Comparison of ENCODE assay signal across 12 mouse cellular contexts in genomic region chr10:129549354-129549753, GRCm38 (mm10). TPM values are rescaled to one million over a fixed set of nuclear protein-coding genes. Genes with fewer than 3 reads are reported as not detected.
DNase-seq lines count a peak whose midpoint lies in the region; ATAC-seq lines count a peak whose summit lies in the region.
"Had no signal": no experiment of that assay in that cellular context is flagged by ENCODE, and none has a peak within 500 bp of the region (broad histone marks: within the 10 kb centered on the region; RNA-seq: fewer than 3 reads in every experiment).

No protein-coding gene starts in this region.

- WGBS in limb, embryonic 11.5 days, result 62% methylated on average over 1 of the region's 1 CpGs
- WGBS in limb, embryonic 10.5 days, result 45% methylated on average over 1 of the region's 1 CpGs
- 41% methylated on average over 1 of the region's 1 CpGs for WGBS in embryonic facial prominence, embryonic 11.5 days

- no peaks in the 10 kb centered on the region for H3K36me3 ChIP-seq in limb, embryonic 11.5 days (ENCODE audit: control insufficient read depth, insufficient read depth, low read length)
- H3K36me3 ChIP-seq in limb, embryonic 10.5 days, result no peaks in the 10 kb centered on the region
- H3K36me3 ChIP-seq in embryonic facial prominence, embryonic 11.5 days (replicated peaks; ENCODE audit: control insufficient read depth, insufficient read depth, low read depth, low read length), result no peaks in the 10 kb centered on the region

- no peaks in the 10 kb centered on the region for H3K27me3 ChIP-seq in limb, embryonic 11.5 days (ENCODE audit: control insufficient read depth, insufficient read depth, low read length)
- no peaks in the 10 kb centered on the region for H3K27me3 ChIP-seq in limb, embryonic 10.5 days (ENCODE audit: low read depth, poor library complexity, severe bottlenecking)
- no peaks in the 10 kb centered on the region for H3K27me3 ChIP-seq in embryonic facial prominence, embryonic 11.5 days (ENCODE audit: control insufficient read depth, insufficient read depth, low read length)

- H3K9ac ChIP-seq in limb, embryonic 11.5 days (ENCODE audit: low read length), result no peak overlapping the region
- no peak overlapping the region for H3K9ac ChIP-seq in embryonic facial prominence, embryonic 11.5 days (replicated peaks; ENCODE audit: low read length)

- H3K4me2 ChIP-seq in limb, embryonic 11.5 days (ENCODE audit: low read depth, severe bottlenecking), result no peak overlapping the region
- H3K4me2 ChIP-seq in embryonic facial prominence, embryonic 11.5 days (ENCODE audit: low read depth, low read length), result no peak overlapping the region

- H3K9me3 ChIP-seq in limb, embryonic 11.5 days (ENCODE audit: control insufficient read depth, low read length), result peaks cover 1% of the 10 kb centered on the region; the same call in 1 of the 2 replicates
- no peaks in the 10 kb centered on the region for H3K9me3 ChIP-seq in limb, embryonic 10.5 days (replicated peaks)
- H3K9me3 ChIP-seq in embryonic facial prominence, embryonic 11.5 days (replicated peaks; ENCODE audit: control insufficient read depth, low read length), result no peaks in the 10 kb centered on the region

- H3K27ac ChIP-seq in limb, embryonic 11.5 days (replicated peaks; ENCODE audit: low read depth, low read length), result no peak overlapping the region
- no peak overlapping the region for H3K27ac ChIP-seq in limb, embryonic 10.5 days
- H3K27ac ChIP-seq in embryonic facial prominence, embryonic 11.5 days (replicated peaks; ENCODE audit: low read depth, low read length), result no peak overlapping the region

- ATAC-seq in limb, embryonic 11.5 days (ENCODE audit: insufficient number of reproducible peaks, low FRiP score, low TSS enrichment, low read depth), result 0 out of 2 replicates have a peak, but pooled peaks have one; percentile 60
- ATAC-seq in embryonic facial prominence, embryonic 11.5 days (replicated peaks; ENCODE audit: insufficient number of reproducible peaks, low FRiP score, low TSS enrichment, low read depth), result peak; percentile 56; the same call in 1 of the 2 replicates

- H3K4me1 ChIP-seq in limb, embryonic 11.5 days (ENCODE audit: control insufficient read depth, insufficient read depth, low read length), result no peaks in the 10 kb centered on the region
- no peaks in the 10 kb centered on the region for H3K4me1 ChIP-seq in limb, embryonic 10.5 days
- H3K4me1 ChIP-seq in embryonic facial prominence, embryonic 11.5 days (ENCODE audit: control insufficient read depth, insufficient read depth, low read length), result no peaks in the 10 kb centered on the region

- peak; percentile 0 for DNase-seq in cerebellum, adult 9-10 months
- no peak for DNase-seq in cerebellum, adult 9-11 months
- no peak for DNase-seq in limb, embryonic 11.5 days (ENCODE audit: low spot score)
- no peak for DNase-seq in limb, embryonic 10.5 days (ENCODE audit: low spot score)
- peak; percentile 17 for DNase-seq in embryonic facial prominence, embryonic 11.5 days (ENCODE audit: low spot score)
- DNase-seq in retina, embryonic 14.5 days (ENCODE audit: low spot score), result peak; percentile 67
- no peak for DNase-seq in adrenal gland, adult 2 months
- no peak for DNase-seq in thymus, postnatal 25 days

- no peak overlapping the region for H3K4me3 ChIP-seq in limb, embryonic 11.5 days (ENCODE audit: low read depth, low read length)
- H3K4me3 ChIP-seq in limb, embryonic 10.5 days, result no peak overlapping the region
- no peak overlapping the region for H3K4me3 ChIP-seq in embryonic facial prominence, embryonic 11.5 days (ENCODE audit: low read depth, low read length)
- H3K4me3 ChIP-seq: erythroblast, embryonic 14.5 days had no signal

RNA-seq across cellular contexts. Expression of gene Olfr792, which starts 10.4 kb away (rescaled TPM):
- not detected in 2 replicates for polyA plus RNA-seq in limb, embryonic 11.5 days (2014; fragmentation: Nextera tagmentation; extraction: Ambion mirVana)
- polyA plus RNA-seq in limb, embryonic 10.5 days (2016; fragmentation: Nextera tagmentation; extraction: Ambion mirVana), result not detected in 2 replicates
- polyA plus RNA-seq in embryonic facial prominence, embryonic 11.5 days (2014; fragmentation: Nextera tagmentation; extraction: Ambion mirVana), result not detected in 2 replicates
- total RNA-seq in adrenal gland, adult 2 months (2021), result not detected
- polyA plus RNA-seq in adrenal gland, adult 2 months (2012; rRNA removed), result not detected in 2 replicates
- total RNA-seq: left cerebral cortex, postnatal 14 days had no signal
- polyA plus RNA-seq: C2C12; erythroblast, embryonic 14.5 days; heart, embryonic 16.5 days had no signal

RNA-seq across cellular contexts. Expression of gene Olfr794, which starts 18.1 kb away (rescaled TPM):
- not detected in 2 replicates for polyA plus RNA-seq in limb, embryonic 11.5 days (2014; fragmentation: Nextera tagmentation; extraction: Ambion mirVana)
- not detected in 2 replicates for polyA plus RNA-seq in limb, embryonic 10.5 days (2016; fragmentation: Nextera tagmentation; extraction: Ambion mirVana)
- not detected in 2 replicates for polyA plus RNA-seq in embryonic facial prominence, embryonic 11.5 days (2014; fragmentation: Nextera tagmentation; extraction: Ambion mirVana)
- not detected for total RNA-seq in adrenal gland, adult 2 months (2021)
- polyA plus RNA-seq in adrenal gland, adult 2 months (2012; rRNA removed), result not detected in 2 replicates
- total RNA-seq: left cerebral cortex, postnatal 14 days had no signal
- polyA plus RNA-seq: C2C12; erythroblast, embryonic 14.5 days; heart, embryonic 16.5 days had no signal

RNA-seq across cellular contexts. Expression of gene Olfr791, which starts 27.8 kb away (rescaled TPM):
- polyA plus RNA-seq in limb, embryonic 11.5 days (2014; fragmentation: Nextera tagmentation; extraction: Ambion mirVana), result not detected in 2 replicates
- polyA plus RNA-seq in limb, embryonic 10.5 days (2016; fragmentation: Nextera tagmentation; extraction: Ambion mirVana), result not detected in 2 replicates
- polyA plus RNA-seq in embryonic facial prominence, embryonic 11.5 days (2014; fragmentation: Nextera tagmentation; extraction: Ambion mirVana), result not detected in 2 replicates
- total RNA-seq in adrenal gland, adult 2 months (2021), result not detected
- not detected in 2 replicates for polyA plus RNA-seq in adrenal gland, adult 2 months (2012; rRNA removed)
- total RNA-seq: left cerebral cortex, postnatal 14 days had no signal
- polyA plus RNA-seq: C2C12; erythroblast, embryonic 14.5 days; heart, embryonic 16.5 days had no signal

RNA-seq across cellular contexts. Expression of gene Olfr790, which starts 51.1 kb away (rescaled TPM):
- polyA plus RNA-seq in limb, embryonic 11.5 days (2014; fragmentation: Nextera tagmentation; extraction: Ambion mirVana), result not detected in 2 replicates
- polyA plus RNA-seq in limb, embryonic 10.5 days (2016; fragmentation: Nextera tagmentation; extraction: Ambion mirVana), result not detected in 2 replicates
- not detected in 2 replicates for polyA plus RNA-seq in embryonic facial prominence, embryonic 11.5 days (2014; fragmentation: Nextera tagmentation; extraction: Ambion mirVana)
- total RNA-seq in adrenal gland, adult 2 months (2021), result not detected
- not detected in 2 replicates for polyA plus RNA-seq in adrenal gland, adult 2 months (2012; rRNA removed)
- total RNA-seq: left cerebral cortex, postnatal 14 days had no signal
- polyA plus RNA-seq: C2C12; erythroblast, embryonic 14.5 days; heart, embryonic 16.5 days had no signal

Comparison
In these comparisons a context has a peak if more than half of its experiments do, and no peak if none do; other contexts are left out.
1. DNase-seq: peak in cerebellum, adult 9-10 months (single experiment), embryonic facial prominence, embryonic 11.5 days (single experiment) and retina, embryonic 14.5 days (single experiment); none in cerebellum, adult 9-11 months (single experiment), limb, embryonic 11.5 days (single experiment), limb, embryonic 10.5 days (single experiment), adrenal gland, adult 2 months (single experiment) and thymus, postnatal 25 days (single experiment).